Mouse (Mus musculus) forebrain, postnatal 0 days (tissue): ENCODE measurements at regions not wholly inside any gene's neighbourhood (a gene's known extent, or its start where the extent isn't known, plus 50 kb on each side); places are given as distances from the start of the nearest gene placed in this dataset.
"Not testable (repeated sequence)": the region's sequence is repeated elsewhere in the genome, so short reads cannot be mapped to it uniquely, and the experiment has no call there.

Source experiments
- ATAC-seq: fragments of 200-750 bp; cut with Nextera tagmentation; 2 replicates; pipeline ENCODE4 v1.8.0; 2017; ENCODE audit warnings: mild to moderate bottlenecking, moderate library complexity
- DNase-seq: peaks from one replicate; pipeline ENCODE4 v3.0.0-alpha.2; 2015
- H3K27ac ChIP-seq: fragments of 300-500 bp; sonication (generic); 2 replicates; pipeline ENCODE4 v1.5.1; 2014; ENCODE audit warnings: low read depth, mild to moderate bottlenecking, antibody characterized with exemption, low read length, moderate library complexity, mixed read lengths
- H3K27me3 ChIP-seq: fragments of 300-500 bp; sonication (generic); 2 replicates; pipeline ENCODE4 v1.6.1; 2014; ENCODE audit warnings: mild to moderate bottlenecking, low read length, mixed read lengths; ENCODE audit not compliant: insufficient read depth
- H3K36me3 ChIP-seq: fragments of 300-500 bp; sonication (generic); 2 replicates; pipeline ENCODE4 v1.6.1; 2014; ENCODE audit warnings: mild to moderate bottlenecking, moderate library complexity; ENCODE audit not compliant: insufficient read depth
- H3K4me1 ChIP-seq: fragments of 300-500 bp; sonication (generic); 2 replicates; pipeline ENCODE4 v1.6.1; 2014; ENCODE audit warnings: antibody characterized with exemption; ENCODE audit not compliant: insufficient read depth
- H3K4me2 ChIP-seq: fragments of 300-500 bp; sonication (generic); 2 replicates; pipeline ENCODE4 v1.6.1; 2014; ENCODE audit warnings: low read depth, mild to moderate bottlenecking, moderate library complexity
- H3K4me3 ChIP-seq: fragments of 300-500 bp; sonication (generic); 2 replicates; pipeline ENCODE4 v1.5.1; 2014; ENCODE audit warnings: low read depth, low read length, mixed read lengths
- H3K9ac ChIP-seq: fragments of 300-500 bp; sonication (generic); 2 replicates; pipeline ENCODE4 v1.6.1; 2014; ENCODE audit warnings: mild to moderate bottlenecking
- H3K9me3 ChIP-seq: fragments of 300-500 bp; sonication (generic); 2 replicates; pipeline ENCODE4 v1.6.1; 2016; ENCODE audit warnings: low read length
- CTCF ChIP-seq: sonication (generic); IDR thresholded peaks from 2 replicates; pipeline ENCODE4 v1.5.1; 2016; ENCODE audit warnings: antibody characterized with exemption, control low read depth, low read depth
- WGBS: fragments of 180-500 bp; shearing (Covaris S2); extraction: QIAGEN DNeasy Blood & Tissue Kit; methylation state at CpG from one replicate; pipeline ENCODE4 v1.1.7; 2014; 5-methylcytosine and 5-hydroxymethylcytosine counted together

DNA sequence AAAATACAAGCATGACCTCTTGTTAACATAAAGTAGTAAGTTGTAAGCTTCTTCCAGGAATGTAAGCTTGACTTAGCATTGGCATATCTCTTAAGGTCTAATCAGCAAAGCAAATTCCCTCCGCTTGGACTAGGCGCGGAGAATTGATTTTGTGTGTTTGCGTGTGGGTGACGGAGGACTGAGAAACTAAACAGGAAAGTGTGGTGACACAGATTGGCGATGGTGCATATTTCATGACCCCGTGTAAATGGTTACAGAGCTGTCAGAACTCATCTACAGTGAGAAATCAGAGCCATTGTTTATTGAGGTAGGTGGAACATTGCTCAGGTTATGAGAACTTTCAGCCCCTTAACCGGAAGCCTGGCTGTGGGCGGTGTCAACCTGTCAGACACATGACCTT, 78.8 kb upstream of the Mocs1 start:
- TF ChIP-seq CTCF = no peak
- H3K9me3 ChIP-seq = no peaks in the 10 kb centered on the region
- no peaks in the 10 kb centered on the region for H3K36me3 ChIP-seq
- H3K4me1 ChIP-seq = no peaks in the 10 kb centered on the region
- WGBS = 89% methylated on average over 9 of the region's 9 CpGs
- DNase-seq (no peak), ATAC-seq (no peak)
- no peaks in the 10 kb centered on the region for H3K27me3 ChIP-seq
- H3K4me2 ChIP-seq = no peak overlapping the region
- no peak overlapping the region for H3K27ac ChIP-seq
- no peak overlapping the region for H3K4me3 ChIP-seq
- no peak overlapping the region for H3K9ac ChIP-seq

- H3K9ac ChIP-seq = no peak overlapping the region
- ATAC-seq (no peak), DNase-seq (no peak)
- no peaks in the 10 kb centered on the region for H3K4me1 ChIP-seq
- H3K9me3 ChIP-seq = no peaks in the 10 kb centered on the region
- H3K36me3 ChIP-seq = no peaks in the 10 kb centered on the region
- H3K27ac ChIP-seq = no peak overlapping the region
- TF ChIP-seq CTCF = peak; percentile 56
- H3K4me2 ChIP-seq = no peak overlapping the region
- no peak overlapping the region for H3K4me3 ChIP-seq
- H3K27me3 ChIP-seq = no peaks in the 10 kb centered on the region
These were observed 69.0 kb upstream of the Mocs1 start for GRCm38 (mm10) chr17:49359212-49359611.

GRCm38 (mm10) chr17:49360251-49360650, 67.9 kb upstream of the Mocs1 start:
- 17% methylated on average over 6 of the region's 6 CpGs for WGBS

GRCm38 (mm10) chr17:49367791-49368190, 60.4 kb upstream of the Mocs1 start:
- no peak overlapping the region for H3K9ac ChIP-seq
- no peaks in the 10 kb centered on the region for H3K36me3 ChIP-seq
- H3K9me3 ChIP-seq = no peaks in the 10 kb centered on the region
- H3K27me3 ChIP-seq = no peaks in the 10 kb centered on the region
- 84% methylated on average over 4 of the region's 4 CpGs for WGBS
- H3K4me2 ChIP-seq = no peak overlapping the region
- no peaks in the 10 kb centered on the region for H3K4me1 ChIP-seq
- no peak overlapping the region for H3K27ac ChIP-seq
- DNase-seq = no peak
- no peak overlapping the region for H3K4me3 ChIP-seq
- ATAC-seq = no peak
- no peak for TF ChIP-seq CTCF

More at GRCm38 (mm10) chr17:49360251-49360650, 67.9 kb upstream of the Mocs1 start:
- not testable (repeated sequence) for H3K9ac ChIP-seq, H3K36me3 ChIP-seq, ATAC-seq, H3K4me2 ChIP-seq, H3K9me3 ChIP-seq, H3K27me3 ChIP-seq, H3K4me1 ChIP-seq, H3K27ac ChIP-seq, DNase-seq, H3K4me3 ChIP-seq

- ATAC-seq (no peak), DNase-seq (no peak)
- TF ChIP-seq CTCF = no peak
- Histone ChIP-seq H3K36me3 (no peaks in the 10 kb centered on the region), H3K4me1 (no peaks in the 10 kb centered on the region), H3K9me3 (no peaks in the 10 kb centered on the region), H3K4me3 (no peak overlapping the region), H3K4me2 (no peak overlapping the region), H3K9ac (no peak overlapping the region), H3K27ac (no peak overlapping the region), H3K27me3 (no peaks in the 10 kb centered on the region)
- 42% methylated on average over 2 of the region's 2 CpGs for WGBS
These were observed 59.5 kb upstream of the Mocs1 start for GRCm38 (mm10) chr17:49368476-49369269.

- no peak overlapping the region for H3K4me3 ChIP-seq
- ATAC-seq = no peak
- 82% methylated on average over 11 of the region's 11 CpGs for WGBS
These were observed 50.5 kb upstream of the Mocs1 start for GRCm38 (mm10) chr17:49377626-49378025.

More at GRCm38 (mm10) chr17:49377626-49378025, 50.5 kb upstream of the Mocs1 start:
- Histone ChIP-seq H3K4me2 (no peak overlapping the region), H3K27ac (no peak overlapping the region), H3K9me3 (no peaks in the 10 kb centered on the region), H3K27me3 (no peaks in the 10 kb centered on the region), H3K36me3 (no peaks in the 10 kb centered on the region), H3K9ac (no peak overlapping the region), H3K4me1 (no peaks in the 10 kb centered on the region)
- DNase-seq = no peak
- no peak for TF ChIP-seq CTCF
